Mouse (Mus musculus) megakaryocyte-erythroid progenitor cell, adult 5-6 weeks (primary cell): ENCODE results near the gene Mn1. TPM values are rescaled to one million over a fixed set of nuclear protein-coding genes. Genes with fewer than 3 reads are reported as not detected.
A peak's percentile ranks its signal among the peaks of the same experiment; 100 is the strongest.

Experiments used
- ATAC-seq: replicated peaks from 2 replicates; pipeline ENCODE4 v1.8.0; 2016; ENCODE audit warnings: mild to moderate bottlenecking, inconsistent platforms; ENCODE audit not compliant: severe bottlenecking, poor library complexity, low FRiP score, low TSS enrichment
- total RNA-seq, 2 experiments: library from RNA; stranded (forward) in 1 of 2; stranded (reverse) in 1 of 2; fragments of 200-1000, 215-1000 nt in 1 of 2; fragments of >200 nt in 1 of 2; fragmentation: Nextera tagmentation in 1 of 2; gene quantifications; 2 replicates each; pipeline ENCODE4 v1.2.3; 2014 to 2017

The Mn1 gene
- total RNA-seq, 2 experiments from 2014 or later, result 0.66 to 0.94 TPM

DNA sequence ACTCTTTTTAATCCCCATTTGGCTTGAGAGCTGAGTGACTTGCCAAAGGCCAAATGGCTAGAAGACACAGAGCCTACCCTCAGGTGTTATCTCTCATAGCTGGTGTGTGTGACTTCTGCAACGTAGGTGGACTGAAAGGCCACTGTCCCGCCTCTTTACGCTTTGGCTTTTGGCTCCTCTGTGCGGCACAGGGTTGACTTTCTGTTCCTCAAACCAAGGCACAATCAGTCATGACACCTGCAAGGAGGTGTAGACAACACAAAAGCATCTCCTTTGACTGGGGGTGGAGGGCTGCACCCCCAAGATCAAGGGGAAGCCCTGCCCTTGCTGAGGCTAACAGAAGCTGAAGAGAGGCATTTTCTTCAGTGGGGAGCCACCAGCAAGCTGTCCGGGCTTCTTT lies 50.5 kb downstream of the Mn1 start:
- peak; percentile 64 for ATAC-seq

DNA sequence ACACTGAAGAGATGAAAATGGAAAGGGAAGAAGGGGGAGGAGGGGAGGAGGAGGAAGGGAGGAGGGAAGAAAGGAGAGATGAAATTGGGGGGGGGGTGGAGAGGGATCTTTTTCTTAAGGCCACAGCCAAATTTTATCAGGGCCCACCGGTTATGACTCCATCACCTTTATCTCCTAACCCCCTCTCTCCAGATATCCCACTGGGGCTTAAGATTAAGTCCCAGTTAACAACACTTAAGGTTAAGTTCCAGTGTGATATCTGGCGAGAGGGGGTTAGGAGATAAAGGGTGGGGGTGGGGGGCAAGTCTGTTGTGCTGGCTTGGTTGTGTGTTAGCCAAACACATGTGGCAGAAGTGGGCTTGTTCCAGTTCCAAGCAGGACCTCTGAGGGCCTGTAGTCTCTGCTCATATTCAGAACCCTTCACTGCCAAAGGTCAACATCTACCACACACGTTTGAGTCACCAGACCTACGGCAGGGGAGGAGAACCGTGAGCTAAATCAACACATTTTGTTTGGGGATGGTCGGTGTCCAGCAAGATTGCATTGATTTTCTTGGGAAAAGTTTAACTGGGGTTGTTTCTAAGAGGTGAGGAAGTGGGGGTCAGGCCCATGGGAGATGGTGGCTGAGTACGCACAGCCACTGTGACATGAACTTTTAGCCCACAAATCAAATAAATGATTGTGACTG lies 52.2 kb downstream of the Mn1 start:
- peak; percentile 28; the same call in 1 of the 2 replicates for ATAC-seq

DNA sequence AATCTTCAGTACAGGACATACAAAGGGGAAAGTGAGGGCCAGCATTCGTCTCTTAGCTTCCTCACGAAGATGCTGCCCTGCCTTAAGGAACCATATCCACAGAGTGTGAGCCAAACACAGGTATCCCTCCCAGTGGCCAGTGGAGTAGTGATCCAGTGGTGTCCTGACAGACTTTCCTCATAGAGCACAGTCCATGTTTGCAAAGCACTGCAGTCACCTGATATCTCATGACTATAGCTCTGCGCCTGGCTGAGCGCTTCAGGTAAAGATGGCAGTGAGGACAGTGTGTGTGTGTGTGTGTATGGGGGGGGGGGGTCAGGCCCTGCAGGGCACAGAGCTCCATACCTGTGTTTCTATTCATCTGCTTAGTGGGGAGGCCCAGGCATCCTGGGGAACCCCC lies 53.7 kb downstream of the Mn1 start:
- ATAC-seq, result no peak

DNA sequence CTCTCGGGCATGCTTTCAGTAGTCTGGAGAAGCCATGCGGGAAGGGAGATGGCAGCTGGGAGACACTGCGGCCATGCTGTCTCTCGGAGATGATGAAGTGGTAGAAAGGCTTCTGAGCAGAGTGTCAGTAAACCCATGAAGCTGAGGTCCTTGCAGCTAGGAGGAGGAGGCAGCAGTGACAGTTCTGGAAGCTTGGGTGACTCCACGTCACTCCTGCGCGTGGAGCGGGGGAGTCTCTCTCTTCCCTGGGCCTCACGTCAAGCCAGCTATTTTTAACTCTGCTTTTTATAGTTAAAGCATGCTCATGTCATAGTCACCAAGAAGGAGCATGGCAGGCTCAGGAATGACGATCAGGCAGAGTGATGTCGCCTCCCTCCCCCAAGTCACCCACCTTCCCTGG lies 56.3 kb downstream of the Mn1 start:
- no peak for ATAC-seq

DNA sequence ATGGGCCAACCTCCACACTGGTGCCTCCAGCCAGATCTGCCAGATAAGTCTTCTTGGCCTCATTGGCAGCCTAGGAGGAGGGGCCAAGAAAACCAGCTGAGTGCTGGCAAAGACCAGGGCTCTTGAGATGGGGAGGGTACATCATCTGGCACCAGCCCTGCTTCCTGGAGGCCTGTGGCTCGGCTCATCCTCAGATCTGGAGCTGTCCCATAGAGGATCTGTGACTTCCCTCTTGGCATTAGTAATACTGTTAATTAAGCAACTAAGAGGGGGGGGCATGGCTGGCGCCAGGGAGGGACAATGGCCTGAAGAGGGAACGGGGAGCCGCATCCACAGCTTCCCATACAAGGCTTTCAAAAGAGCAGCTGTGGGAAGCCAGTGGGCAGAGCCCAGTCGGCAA lies 58.6 kb downstream of the Mn1 start:
- no peak for ATAC-seq

DNA sequence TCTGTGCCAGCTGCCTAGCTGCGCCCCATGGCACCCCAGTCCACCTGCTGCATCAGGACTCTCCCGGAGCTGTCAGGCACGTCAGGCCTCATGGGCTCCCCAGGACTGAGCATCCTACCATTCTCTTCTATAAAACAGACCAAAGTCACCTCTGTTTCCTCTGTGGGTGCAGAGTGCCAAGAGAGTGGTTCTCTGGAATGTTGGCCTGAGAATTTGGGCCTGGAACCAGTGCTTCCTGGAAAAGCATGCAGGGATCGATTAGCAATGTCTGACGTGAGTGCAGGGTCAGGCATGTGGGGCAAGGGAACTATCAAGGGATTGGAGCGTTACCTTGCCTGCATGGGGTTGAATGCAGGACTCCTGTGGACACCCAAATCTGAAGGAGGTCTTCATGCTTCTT lies 59.0 kb downstream of the Mn1 start:
- no peak for ATAC-seq

DNA sequence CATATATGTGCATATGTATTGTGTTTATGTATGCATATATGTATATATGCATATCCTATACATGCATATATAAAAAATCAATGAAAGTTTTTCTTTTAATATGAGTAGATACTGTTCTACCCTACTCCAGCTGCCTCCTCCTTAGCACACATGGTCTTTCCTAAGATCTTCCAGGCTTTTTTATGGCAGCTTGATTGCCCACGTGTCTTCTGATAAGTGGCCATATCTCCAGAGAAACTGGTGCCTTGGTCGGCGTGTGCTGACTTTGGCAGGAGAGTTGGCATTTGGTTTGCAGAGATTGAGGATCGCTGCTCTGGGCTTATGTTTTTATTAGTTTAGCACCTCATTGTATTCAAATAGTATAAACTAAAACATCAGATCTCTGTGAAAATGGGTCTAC lies 68.7 kb downstream of the Mn1 start:
- no peak for ATAC-seq

DNA sequence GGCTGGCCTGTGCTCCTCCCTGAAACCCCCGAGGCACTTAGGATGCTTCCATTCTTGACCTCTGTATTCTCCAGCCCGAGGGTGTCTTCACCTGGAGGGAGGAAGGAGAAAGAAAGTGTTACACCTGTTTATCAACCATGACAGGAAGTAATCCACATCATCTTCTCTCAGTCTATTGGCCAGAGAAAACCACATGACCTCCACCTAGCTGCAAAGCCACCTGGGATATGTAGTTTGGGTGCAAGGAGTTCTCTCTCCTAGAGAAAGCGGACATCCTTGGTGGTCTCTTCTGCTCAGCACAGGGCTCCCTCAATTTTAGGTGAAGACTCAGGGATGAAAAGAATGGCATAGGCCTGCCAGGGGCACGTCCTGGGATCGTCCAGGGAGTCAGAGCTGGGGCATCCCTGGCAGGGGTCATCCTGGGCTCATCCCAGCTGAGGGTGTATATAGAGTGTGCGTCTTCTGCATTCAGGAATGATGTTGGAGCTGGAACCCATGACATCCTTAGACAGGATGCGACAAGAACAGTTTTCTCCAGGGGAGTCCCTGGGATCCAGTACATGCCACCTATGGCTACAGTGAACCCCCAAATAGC lies 72.0 kb downstream of the Mn1 start:
- no peak for ATAC-seq

DNA sequence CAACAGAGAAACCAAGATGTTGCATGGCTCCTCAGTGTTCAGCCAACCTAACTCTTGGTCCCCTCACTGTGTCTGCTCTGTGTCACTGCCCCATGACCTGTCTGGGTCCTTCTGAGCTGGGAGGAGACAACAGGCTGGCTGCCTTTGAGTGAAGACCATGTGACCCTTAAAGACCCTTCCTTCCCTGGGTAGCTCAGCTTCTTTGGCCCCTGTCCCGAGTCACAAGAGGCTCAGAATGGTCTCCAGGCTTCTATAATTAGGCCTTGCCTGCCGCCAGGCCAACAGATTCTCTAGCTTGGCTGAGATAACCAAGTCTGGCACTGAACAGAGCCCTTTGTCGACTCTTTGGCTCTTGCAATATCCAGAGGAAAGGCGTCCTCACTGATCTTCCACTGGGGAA lies 73.4 kb downstream of the Mn1 start:
- ATAC-seq, result no peak

DNA sequence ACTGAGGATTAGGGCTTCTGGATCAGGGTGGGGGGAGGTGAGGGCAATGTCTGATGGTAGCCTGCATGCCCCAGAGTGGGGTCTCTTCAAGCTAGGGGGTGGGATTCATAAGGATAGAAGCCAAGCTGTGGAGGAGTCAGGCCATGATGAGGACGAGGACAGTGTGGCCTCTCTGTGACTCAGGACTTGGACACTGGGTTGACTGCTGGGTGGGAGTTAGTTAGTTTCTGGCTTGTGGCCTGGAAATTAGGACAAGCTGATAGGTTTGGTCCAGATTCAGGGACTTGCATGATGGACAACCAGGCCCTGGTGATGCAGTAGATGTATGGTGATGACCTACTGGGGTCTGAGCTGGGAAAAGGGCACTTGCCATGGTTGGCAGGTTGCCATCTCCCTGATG lies 74.3 kb downstream of the Mn1 start:
- no peak for ATAC-seq

DNA sequence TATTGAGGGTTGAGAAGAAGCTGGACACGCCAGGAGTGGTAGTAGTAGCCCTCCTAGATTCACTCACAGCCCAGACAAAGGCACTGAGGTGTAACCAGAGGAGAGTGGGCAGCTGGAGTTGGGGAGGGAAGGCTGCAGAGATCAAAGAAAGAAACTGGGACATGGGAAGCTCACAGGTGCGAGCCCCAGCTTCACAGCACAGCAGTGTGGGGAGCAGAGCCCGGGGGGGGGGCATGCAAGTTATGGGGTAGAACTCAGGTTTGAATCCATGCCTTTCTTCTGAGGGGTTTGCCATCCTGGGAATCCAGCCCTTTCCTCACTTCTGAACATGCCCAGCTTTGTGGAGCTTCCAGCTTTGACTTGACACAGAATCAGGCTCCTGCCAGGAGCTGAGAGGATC lies 82.9 kb downstream of the Mn1 start:
- no peak for ATAC-seq

DNA sequence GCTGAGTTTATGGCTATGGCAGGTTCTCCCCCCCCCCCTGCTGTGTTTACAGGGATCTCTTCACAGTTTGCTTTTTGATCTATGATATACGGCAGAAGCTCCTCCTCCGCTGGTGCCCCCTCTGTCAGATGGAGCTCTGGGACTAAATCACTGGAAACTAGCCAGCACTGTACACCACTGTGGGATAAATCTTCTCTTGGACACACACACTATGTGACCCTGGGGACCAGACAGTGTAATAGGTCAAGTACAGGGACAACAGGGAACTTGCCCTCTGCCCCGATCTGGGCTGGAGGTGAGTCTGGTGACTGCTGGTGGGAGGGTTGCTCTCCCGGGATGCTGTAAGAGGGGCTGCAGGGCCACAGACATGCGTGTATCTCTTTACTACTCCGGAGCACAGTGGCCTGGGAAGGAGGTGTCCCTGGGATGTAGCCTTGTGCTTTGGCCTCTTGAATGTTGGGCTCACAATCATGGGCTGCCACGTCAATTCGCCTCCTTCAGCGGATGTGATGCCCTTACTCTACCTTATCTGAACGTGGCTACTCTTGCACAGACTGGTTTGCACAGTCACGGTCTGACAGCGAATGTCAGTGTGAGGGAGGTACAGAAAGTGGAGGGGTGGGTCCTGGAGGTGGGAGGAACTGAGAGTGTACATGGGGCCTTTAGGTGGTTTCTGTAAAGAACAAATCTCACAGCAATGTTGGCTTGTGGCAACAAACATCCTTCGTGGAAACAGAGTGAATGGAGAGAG lies 84.7 kb downstream of the Mn1 start:
- ATAC-seq, result peak; percentile 53

DNA sequence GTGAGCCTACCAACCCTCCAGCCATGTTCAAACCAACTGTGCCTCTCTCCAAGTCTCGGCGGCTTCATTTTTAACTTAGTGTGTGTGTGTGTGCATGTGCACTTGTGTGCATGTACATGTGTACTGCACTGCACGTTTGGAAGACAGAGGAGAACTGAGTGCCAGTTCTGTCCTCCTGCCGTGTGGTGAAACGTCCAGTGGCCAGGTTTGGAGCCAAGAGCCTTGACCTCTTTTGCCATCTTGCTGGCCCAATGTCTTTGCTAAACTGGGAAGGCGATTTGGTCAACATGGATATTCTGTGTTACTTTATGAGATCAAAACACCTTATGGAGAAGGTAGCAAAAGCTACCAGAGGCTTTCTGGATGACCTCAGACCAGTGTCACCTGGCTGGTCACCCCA lies 88.1 kb downstream of the Mn1 start:
- no peak for ATAC-seq

DNA sequence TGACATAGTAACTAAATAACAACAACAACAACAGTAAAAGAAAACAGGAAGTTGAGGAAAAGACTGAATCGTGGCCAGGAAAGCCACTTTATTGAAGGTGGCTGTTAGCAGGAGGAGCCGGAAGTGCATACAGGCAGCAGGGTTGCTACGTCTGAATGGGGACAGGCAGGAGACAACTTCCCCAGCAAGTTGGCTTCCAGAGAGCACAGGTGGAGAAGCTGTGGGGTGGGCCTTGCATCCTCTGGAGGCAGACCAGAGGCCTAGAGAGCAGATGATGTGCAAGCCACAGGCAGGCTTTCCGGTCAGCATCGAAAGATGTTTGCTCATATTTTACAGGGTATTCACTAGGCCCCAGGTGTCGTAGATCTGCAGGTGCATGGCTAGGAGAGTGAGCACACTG lies 88.7 kb downstream of the Mn1 start:
- ATAC-seq, result no peak

DNA sequence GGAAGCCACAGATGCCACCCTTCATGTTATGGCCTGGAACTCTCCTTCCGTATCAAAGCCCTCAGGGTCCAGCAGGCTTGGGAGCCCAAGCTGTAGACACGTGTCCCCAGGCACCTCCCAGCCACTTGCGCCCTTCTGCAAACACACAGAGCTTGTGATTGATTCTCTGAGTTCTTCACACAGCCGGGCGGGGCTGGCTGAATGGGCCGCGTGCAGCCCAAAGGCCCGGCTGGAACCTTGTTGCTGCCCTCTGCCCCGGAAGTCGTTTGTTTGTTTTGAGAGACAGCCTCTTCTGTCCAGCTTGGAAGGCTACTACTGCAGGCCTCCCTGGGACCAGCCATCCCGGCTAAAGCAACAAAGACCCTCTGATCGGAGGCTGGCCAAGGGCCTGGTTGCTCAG lies 89.2 kb downstream of the Mn1 start:
- ATAC-seq, result peak; percentile 14

Other genes with a start within 250 kb of the Mn1 start
- gene Pitpnb, start 86.6 kb upstream of the Mn1 start, total RNA-seq (2014; fragmentation: Nextera tagmentation), result 53.8 and 59.5 TPM in 2 replicates
- 24.2 TPM in 2 replicates for gene Pitpnb, start 86.6 kb upstream of the Mn1 start, total RNA-seq (2017)